Mouse (Mus musculus) brain, embryonic 14.5 days (tissue): ENCODE results near the gene P4ha2.

Experiments used
- CTCF ChIP-seq: fragments of 200-500 bp; IDR thresholded peaks from 2 replicates; pipeline ENCODE4 v1.5.1; 2012; ENCODE audit warnings: inconsistent platforms, mild to moderate bottlenecking, moderate library complexity, borderline replicate concordance; ENCODE audit not compliant: insufficient read depth, insufficient read length; ENCODE audit errors: extremely low read depth
- POLR2A ChIP-seq: fragments of 200-500 bp; IDR thresholded peaks from 2 replicates; pipeline ENCODE4 v1.6.1; 2012; ENCODE audit warnings: mild to moderate bottlenecking, inconsistent platforms, borderline replicate concordance; ENCODE audit not compliant: poor library complexity, insufficient read depth, insufficient read length, severe bottlenecking; ENCODE audit errors: extremely low read depth

DNA sequence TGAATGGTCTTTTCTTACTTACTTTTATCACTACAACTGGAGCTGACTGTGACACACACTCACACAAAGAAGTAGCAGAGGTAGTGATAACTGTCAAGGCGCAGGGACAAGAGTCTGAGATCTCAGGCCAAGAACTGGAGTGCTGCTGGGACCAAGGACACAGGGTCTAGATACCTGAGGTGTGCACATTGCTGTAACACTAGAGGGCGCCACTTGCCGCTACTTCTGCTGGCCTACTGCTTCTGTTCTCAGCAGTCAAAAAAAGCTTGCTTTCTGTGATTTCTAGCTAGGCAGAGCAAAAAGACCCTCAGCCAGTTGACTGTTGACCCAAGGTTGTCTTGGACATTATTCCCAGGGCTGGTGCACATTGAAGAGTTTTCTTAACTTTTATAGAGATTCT lies 45.0 kb downstream of the P4ha2 start:
- TF ChIP-seq CTCF (peak; percentile 80), POLR2A (no peak)
